Mouse (Mus musculus): ENCODE data around the gene Mrpl36. TPM values are rescaled to one million over a fixed set of nuclear protein-coding genes. Genes with fewer than 3 reads are reported as not detected.

Mrpl36 gene
- polyA plus RNA-seq, 1 experiment = 94.7 TPM

- Histone ChIP-seq H3K79me2 (ENCODE audit: control insufficient read depth, insufficient read depth) (no peaks in the 10 kb centered on the region), H3ac (ENCODE audit: control insufficient read depth, insufficient read length, low read depth) (no peak overlapping the region), H3K79me3 (ENCODE audit: low read depth) (no peaks in the 10 kb centered on the region), H3K27me3 (ENCODE audit: control insufficient read depth, insufficient read depth, insufficient read length) (peaks cover 20% of the 10 kb centered on the region), H3K4me3 (ENCODE audit: insufficient read depth, poor library complexity, severe bottlenecking) (no peak overlapping the region), H3K36me3 (ENCODE audit: control insufficient read depth, insufficient read depth) (no peaks in the 10 kb centered on the region)
- TF ChIP-seq MAX (IDR thresholded peaks at IDR 0.05) (no peak), CEBPB (IDR thresholded peaks at IDR 0.05; ENCODE audit: low read depth) (no peak), MYOG (IDR thresholded peaks at IDR 0.05; ENCODE audit: control insufficient read depth, extremely low read depth, insufficient read length) (no peak), USF1 (IDR thresholded peaks at IDR 0.05; ENCODE audit: low read depth) (no peak), FOSL1 (IDR thresholded peaks at IDR 0.05; ENCODE audit: insufficient read depth, low read length, poor library complexity, severe bottlenecking) (no peak), CTCF (IDR thresholded peaks at IDR 0.05; ENCODE audit: control insufficient read depth, insufficient read depth, insufficient read length) (no peak), MYOD1 (IDR thresholded peaks at IDR 0.05; ENCODE audit: control insufficient read depth, insufficient read length, low read depth) (no peak)
Measured at GRCm38 (mm10) chr13:73306430-73306829, 21.9 kb upstream of the Mrpl36 start.

DNA sequence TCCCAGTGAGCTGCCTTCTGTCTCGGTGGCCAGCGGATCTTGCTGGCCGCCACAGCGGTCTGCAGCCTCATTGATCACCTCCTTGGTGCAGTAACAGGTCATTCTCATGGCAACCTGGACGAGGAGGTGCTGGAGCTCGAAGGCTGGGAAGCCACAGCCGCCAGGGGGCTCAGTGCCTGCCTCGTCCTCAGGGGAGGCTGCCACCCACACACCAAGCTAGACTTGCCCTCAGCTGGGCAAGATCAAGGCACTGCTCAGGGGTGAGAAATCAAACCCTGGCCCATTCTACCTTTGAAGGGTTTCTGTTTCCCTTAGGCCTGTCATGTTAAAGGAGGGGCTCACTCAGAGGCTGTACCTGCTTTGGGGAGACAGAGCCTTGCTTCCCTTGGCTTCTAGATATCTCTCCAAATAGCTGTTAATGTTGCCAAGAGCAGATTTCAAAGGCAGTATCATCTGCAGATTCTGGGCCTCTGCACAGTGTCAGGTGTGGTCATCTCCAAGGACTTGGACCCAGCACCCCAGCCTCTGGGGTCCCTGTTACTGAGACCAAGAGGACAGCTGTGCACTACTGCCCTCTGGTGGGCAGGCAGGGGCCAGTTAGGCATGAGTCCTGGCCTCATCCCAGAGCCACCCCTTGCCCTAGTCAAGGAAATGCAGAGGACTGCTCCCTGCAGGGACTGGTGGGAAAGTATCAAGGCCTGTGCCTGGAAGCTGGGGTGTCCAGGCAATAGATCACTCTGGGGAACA, 18.0 kb upstream of the Mrpl36 start:
- Histone ChIP-seq H3K36me3 (ENCODE audit: control insufficient read depth, insufficient read depth) (no peaks in the 10 kb centered on the region), H3ac (ENCODE audit: control insufficient read depth, insufficient read length, low read depth) (no peak overlapping the region), H3K27me3 (ENCODE audit: control insufficient read depth, insufficient read depth, insufficient read length) (peaks cover 12% of the 10 kb centered on the region), H3K79me2 (ENCODE audit: control insufficient read depth, insufficient read depth) (no peaks in the 10 kb centered on the region), H3K4me3 (ENCODE audit: insufficient read depth, poor library complexity, severe bottlenecking) (no peak overlapping the region), H3K79me3 (ENCODE audit: low read depth) (no peaks in the 10 kb centered on the region)
- TF ChIP-seq FOSL1 (IDR thresholded peaks at IDR 0.05; ENCODE audit: insufficient read depth, low read length, poor library complexity, severe bottlenecking) = no peak
- peak; percentile 82 for TF ChIP-seq CTCF (IDR thresholded peaks at IDR 0.05; ENCODE audit: control insufficient read depth, insufficient read depth, insufficient read length)
- no peak for TF ChIP-seq MYOD1 (IDR thresholded peaks at IDR 0.05; ENCODE audit: control insufficient read depth, insufficient read length, low read depth)
- TF ChIP-seq MYOG (IDR thresholded peaks at IDR 0.05; ENCODE audit: control insufficient read depth, extremely low read depth, insufficient read length) = no peak

DNA sequence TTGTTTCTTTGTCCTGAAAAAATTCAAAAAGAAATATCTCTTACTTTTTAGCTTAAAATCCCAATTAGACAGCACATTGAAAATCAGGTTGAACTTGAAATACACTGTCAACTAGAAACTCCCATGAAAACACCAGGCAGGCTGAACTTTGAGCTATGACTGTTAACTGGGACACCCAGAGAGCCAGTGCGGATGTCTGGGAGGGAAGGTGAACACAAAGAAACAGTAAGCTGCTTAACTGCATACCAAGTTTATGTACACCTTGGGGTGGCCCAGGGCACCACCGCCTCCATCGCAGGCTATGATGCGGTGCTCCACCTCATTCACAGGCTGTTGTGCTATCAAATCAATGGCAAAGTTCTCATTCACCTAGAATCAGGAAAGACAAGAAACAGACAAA, 8.3 kb upstream of the Mrpl36 start:
- Histone ChIP-seq H3K4me3 (ENCODE audit: insufficient read depth, poor library complexity, severe bottlenecking) (no peak overlapping the region), H3K27me3 (ENCODE audit: control insufficient read depth, insufficient read depth, insufficient read length) (no peaks in the 10 kb centered on the region), H3K79me2 (ENCODE audit: control insufficient read depth, insufficient read depth) (peaks cover 38% of the 10 kb centered on the region), H3K36me3 (ENCODE audit: control insufficient read depth, insufficient read depth) (peaks cover 42% of the 10 kb centered on the region), H3K79me3 (ENCODE audit: low read depth) (peaks cover 10% of the 10 kb centered on the region), H3ac (ENCODE audit: control insufficient read depth, insufficient read length, low read depth) (no peak overlapping the region)
- TF ChIP-seq MYOG (IDR thresholded peaks at IDR 0.05; ENCODE audit: control insufficient read depth, extremely low read depth, insufficient read length) (no peak), MYOD1 (IDR thresholded peaks at IDR 0.05; ENCODE audit: control insufficient read depth, insufficient read length, low read depth) (no peak), FOSL1 (IDR thresholded peaks at IDR 0.05; ENCODE audit: insufficient read depth, low read length, poor library complexity, severe bottlenecking) (no peak), MAX (IDR thresholded peaks at IDR 0.05) (no peak), USF1 (IDR thresholded peaks at IDR 0.05; ENCODE audit: low read depth) (no peak)

DNA sequence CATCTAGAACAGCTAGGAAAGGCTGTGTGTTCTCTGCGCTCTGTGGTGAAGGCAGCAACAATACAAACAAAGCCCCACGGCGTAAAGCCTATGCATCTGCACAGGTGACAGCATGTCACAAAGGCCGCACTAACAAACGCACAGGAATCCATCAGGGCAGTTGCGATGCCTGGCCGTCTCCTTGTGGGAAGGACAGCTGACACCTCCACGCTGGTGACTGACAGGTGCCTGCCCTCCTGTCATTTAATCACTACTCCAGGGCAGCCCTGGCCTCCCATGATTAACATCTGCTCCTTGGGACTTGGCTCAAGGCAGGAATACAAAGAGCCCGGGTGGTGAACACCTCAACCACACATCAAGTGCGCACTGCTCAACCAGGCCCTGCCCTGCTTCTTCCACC, 5.7 kb upstream of the Mrpl36 start:
- no peak overlapping the region for H3K4me3 ChIP-seq (ENCODE audit: insufficient read depth, poor library complexity, severe bottlenecking)
- no peak overlapping the region for H3ac ChIP-seq (ENCODE audit: control insufficient read depth, insufficient read length, low read depth)
- H3K79me2 ChIP-seq (ENCODE audit: control insufficient read depth, insufficient read depth) = peaks cover 64% of the 10 kb centered on the region
- H3K27me3 ChIP-seq (ENCODE audit: control insufficient read depth, insufficient read depth, insufficient read length) = no peaks in the 10 kb centered on the region
- H3K79me3 ChIP-seq (ENCODE audit: low read depth) = peaks cover 13% of the 10 kb centered on the region
- H3K36me3 ChIP-seq (ENCODE audit: control insufficient read depth, insufficient read depth) = peaks cover 48% of the 10 kb centered on the region
- TF ChIP-seq MYOG (IDR thresholded peaks at IDR 0.05; ENCODE audit: control insufficient read depth, extremely low read depth, insufficient read length) (no peak), USF1 (IDR thresholded peaks at IDR 0.05; ENCODE audit: low read depth) (no peak), MAX (IDR thresholded peaks at IDR 0.05) (no peak), CTCF (IDR thresholded peaks at IDR 0.05; ENCODE audit: control insufficient read depth, insufficient read depth, insufficient read length) (no peak), MYOD1 (IDR thresholded peaks at IDR 0.05; ENCODE audit: control insufficient read depth, insufficient read length, low read depth) (no peak), CEBPB (IDR thresholded peaks at IDR 0.05; ENCODE audit: low read depth) (no peak), FOSL1 (IDR thresholded peaks at IDR 0.05; ENCODE audit: insufficient read depth, low read length, poor library complexity, severe bottlenecking) (no peak)

DNA sequence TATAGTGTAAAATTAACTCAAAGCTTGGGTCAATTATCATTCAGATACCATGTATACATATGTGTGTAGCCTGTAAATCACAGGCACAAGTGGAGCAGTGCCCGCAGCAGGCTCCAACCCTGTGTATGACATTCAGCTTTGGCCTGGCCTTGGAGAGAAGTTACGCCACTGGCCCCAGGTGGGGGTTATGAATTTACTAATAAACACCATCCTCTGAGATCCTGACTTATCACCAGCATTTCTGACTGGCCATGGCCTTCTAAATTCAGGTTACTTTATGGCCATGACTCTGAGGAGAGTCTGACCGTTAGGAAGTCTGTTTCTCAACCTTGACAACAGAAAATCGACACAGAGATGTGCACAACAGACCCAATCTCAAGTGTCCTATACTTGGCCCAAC, 4.9 kb upstream of the Mrpl36 start:
- no peak overlapping the region for H3ac ChIP-seq (ENCODE audit: control insufficient read depth, insufficient read length, low read depth)
- TF ChIP-seq CTCF (IDR thresholded peaks at IDR 0.05; ENCODE audit: control insufficient read depth, insufficient read depth, insufficient read length) (no peak), MYOD1 (IDR thresholded peaks at IDR 0.05; ENCODE audit: control insufficient read depth, insufficient read length, low read depth) (no peak), USF1 (IDR thresholded peaks at IDR 0.05; ENCODE audit: low read depth) (no peak), MYOG (IDR thresholded peaks at IDR 0.05; ENCODE audit: control insufficient read depth, extremely low read depth, insufficient read length) (no peak), MAX (IDR thresholded peaks at IDR 0.05) (no peak), FOSL1 (IDR thresholded peaks at IDR 0.05; ENCODE audit: insufficient read depth, low read length, poor library complexity, severe bottlenecking) (no peak), CEBPB (IDR thresholded peaks at IDR 0.05; ENCODE audit: low read depth) (no peak)
- H3K27me3 ChIP-seq (ENCODE audit: control insufficient read depth, insufficient read depth, insufficient read length) = no peaks in the 10 kb centered on the region
- peaks cover 70% of the 10 kb centered on the region for H3K79me2 ChIP-seq (ENCODE audit: control insufficient read depth, insufficient read depth)
- H3K4me3 ChIP-seq (ENCODE audit: insufficient read depth, poor library complexity, severe bottlenecking) = no peak overlapping the region
- peaks cover 17% of the 10 kb centered on the region for H3K79me3 ChIP-seq (ENCODE audit: low read depth)
- H3K36me3 ChIP-seq (ENCODE audit: control insufficient read depth, insufficient read depth) = peaks cover 45% of the 10 kb centered on the region
